Mouse (Mus musculus): ENCODE measurements at regions not wholly inside any gene's neighbourhood (a gene's known extent, or its start where the extent isn't known, plus 50 kb on each side); places are given as distances from the start of the nearest gene placed in this dataset.

- TF ChIP-seq CTCF (IDR thresholded peaks at IDR 0.05; ENCODE audit: borderline replicate concordance, insufficient read depth, low read depth, low read length) (no peak), POLR2A (IDR thresholded peaks at IDR 0.05; ENCODE audit: borderline replicate concordance, insufficient read depth, low read length) (no peak)
- no peak overlapping the region for H3K27ac ChIP-seq (ENCODE audit: insufficient read depth, low read length)
- no peak overlapping the region for H3K4me3 ChIP-seq (replicated peaks; ENCODE audit: insufficient read depth, low read depth, low read length)
- DNase-seq = peak; percentile 78 to 86
- H3K4me1 ChIP-seq (ENCODE audit: control insufficient read depth, insufficient read depth, low read length) = no peaks in the 10 kb centered on the region
- 4% methylated on average over 5 of the region's 5 CpGs for WGBS
- no peaks in the 10 kb centered on the region for H3K27me3 ChIP-seq (ENCODE audit: control insufficient read depth, insufficient read depth, low read length)
Observed at GRCm38 (mm10) chr4:97418616-97419015, 235.7 kb upstream of the Gm10192 start.

- no peaks in the 10 kb centered on the region for H3K27me3 ChIP-seq (ENCODE audit: control insufficient read depth, insufficient read depth, low read length)
- TF ChIP-seq CTCF (IDR thresholded peaks at IDR 0.05; ENCODE audit: borderline replicate concordance, insufficient read depth, low read depth, low read length) (no peak), POLR2A (IDR thresholded peaks at IDR 0.05; ENCODE audit: borderline replicate concordance, insufficient read depth, low read length) (no peak)
- H3K4me3 ChIP-seq (replicated peaks; ENCODE audit: insufficient read depth, low read depth, low read length) = no peak overlapping the region
- DNase-seq = peak in 1 of 2 experiments; percentile 5
- no peaks in the 10 kb centered on the region for H3K4me1 ChIP-seq (ENCODE audit: control insufficient read depth, insufficient read depth, low read length)
- no peak overlapping the region for H3K27ac ChIP-seq (ENCODE audit: insufficient read depth, low read length)
Observed at GRCm38 (mm10) chr4:97417943-97418342, 235.0 kb upstream of the Gm10192 start.

GRCm38 (mm10) chr4:97408633-97409296 is 225.8 kb upstream of the Gm10192 start:
- H3K4me1 ChIP-seq (ENCODE audit: control insufficient read depth, insufficient read depth, low read length) = no peaks in the 10 kb centered on the region
- no peak for DNase-seq
- TF ChIP-seq CTCF (IDR thresholded peaks at IDR 0.05; ENCODE audit: borderline replicate concordance, insufficient read depth, low read depth, low read length) = no peak
- no peak for TF ChIP-seq POLR2A (IDR thresholded peaks at IDR 0.05; ENCODE audit: borderline replicate concordance, insufficient read depth, low read length)
- no peaks in the 10 kb centered on the region for H3K27me3 ChIP-seq (ENCODE audit: control insufficient read depth, insufficient read depth, low read length)
- no peak overlapping the region for H3K27ac ChIP-seq (ENCODE audit: insufficient read depth, low read length)
- H3K4me3 ChIP-seq (replicated peaks; ENCODE audit: insufficient read depth, low read depth, low read length) = no peak overlapping the region
- 57% methylated on average over 7 of the region's 7 CpGs for WGBS

GRCm38 (mm10) chr4:97394697-97395280 is 211.8 kb upstream of the Gm10192 start:
- Histone ChIP-seq H3K4me3 (replicated peaks; ENCODE audit: insufficient read depth, low read depth, low read length) (no peak overlapping the region), H3K27ac (ENCODE audit: insufficient read depth, low read length) (no peak overlapping the region), H3K27me3 (ENCODE audit: control insufficient read depth, insufficient read depth, low read length) (no peaks in the 10 kb centered on the region), H3K4me1 (ENCODE audit: control insufficient read depth, insufficient read depth, low read length) (no peaks in the 10 kb centered on the region)
- TF ChIP-seq POLR2A (IDR thresholded peaks at IDR 0.05; ENCODE audit: borderline replicate concordance, insufficient read depth, low read length) (no peak), CTCF (IDR thresholded peaks at IDR 0.05; ENCODE audit: borderline replicate concordance, insufficient read depth, low read depth, low read length) (no peak)
- 79% methylated on average over 3 of the region's 3 CpGs for WGBS
- DNase-seq = no peak

GRCm38 (mm10) chr4:97381084-97381483 is 198.1 kb upstream of the Gm10192 start:
- no peaks in the 10 kb centered on the region for H3K4me1 ChIP-seq (ENCODE audit: control insufficient read depth, insufficient read depth, low read length)
- TF ChIP-seq CTCF (IDR thresholded peaks at IDR 0.05; ENCODE audit: borderline replicate concordance, insufficient read depth, low read depth, low read length) = no peak
- TF ChIP-seq POLR2A (IDR thresholded peaks at IDR 0.05; ENCODE audit: borderline replicate concordance, insufficient read depth, low read length) = no peak
- no peak overlapping the region for H3K27ac ChIP-seq (ENCODE audit: insufficient read depth, low read length)
- 79% methylated on average over 3 of the region's 3 CpGs for WGBS
- H3K4me3 ChIP-seq (replicated peaks; ENCODE audit: insufficient read depth, low read depth, low read length) = no peak overlapping the region
- H3K27me3 ChIP-seq (ENCODE audit: control insufficient read depth, insufficient read depth, low read length) = no peaks in the 10 kb centered on the region
- DNase-seq = no peak

- 34% methylated on average over 8 of the region's 8 CpGs for WGBS
- no peaks in the 10 kb centered on the region for H3K27me3 ChIP-seq (ENCODE audit: control insufficient read depth, insufficient read depth, low read length)
- no peak overlapping the region for H3K4me3 ChIP-seq (replicated peaks; ENCODE audit: insufficient read depth, low read depth, low read length)
- H3K4me1 ChIP-seq (ENCODE audit: control insufficient read depth, insufficient read depth, low read length) = no peaks in the 10 kb centered on the region
- DNase-seq = no peak
- TF ChIP-seq CTCF (IDR thresholded peaks at IDR 0.05; ENCODE audit: borderline replicate concordance, insufficient read depth, low read depth, low read length) = no peak
- TF ChIP-seq POLR2A (IDR thresholded peaks at IDR 0.05; ENCODE audit: borderline replicate concordance, insufficient read depth, low read length) = no peak
- no peak overlapping the region for H3K27ac ChIP-seq (ENCODE audit: insufficient read depth, low read length)
Observed at GRCm38 (mm10) chr4:97377593-97378542, 194.9 kb upstream of the Gm10192 start.

GRCm38 (mm10) chr4:97360473-97360872 is 177.5 kb upstream of the Gm10192 start:
- DNase-seq = no peak
- TF ChIP-seq CTCF (IDR thresholded peaks at IDR 0.05; ENCODE audit: borderline replicate concordance, insufficient read depth, low read depth, low read length) = no peak
- TF ChIP-seq POLR2A (IDR thresholded peaks at IDR 0.05; ENCODE audit: borderline replicate concordance, insufficient read depth, low read length) = no peak
- H3K27ac ChIP-seq (ENCODE audit: insufficient read depth, low read length) = no peak overlapping the region
- H3K27me3 ChIP-seq (ENCODE audit: control insufficient read depth, insufficient read depth, low read length) = no peaks in the 10 kb centered on the region
- no peak overlapping the region for H3K4me3 ChIP-seq (replicated peaks; ENCODE audit: insufficient read depth, low read depth, low read length)
- 96% methylated on average over 2 of the region's 2 CpGs for WGBS
- H3K4me1 ChIP-seq (ENCODE audit: control insufficient read depth, insufficient read depth, low read length) = no peaks in the 10 kb centered on the region

All from cerebellum, adult 2 months (tissue).